Mouse (Mus musculus) stomach, postnatal 0 days (tissue): ENCODE data around the gene Ddx24.
"Not testable (repeated sequence)": the region's sequence is repeated elsewhere in the genome, so short reads cannot be mapped to it uniquely, and the experiment has no call there.

ENCODE experiments used
- CTCF ChIP-seq: IDR thresholded peaks from 2 replicates; pipeline ENCODE4 v1.5.1; 2016; ENCODE audit warnings: antibody characterized with exemption, low read depth, mild to moderate bottlenecking, moderate library complexity
- EP300 ChIP-seq: optimal IDR thresholded peaks from 2 replicates; pipeline ENCODE3; 2016; ENCODE audit warnings: antibody characterized with exemption

- TF ChIP-seq EP300, CTCF: not testable (repeated sequence)
Measured at GRCm38 (mm10) chr12:103456727-103457126, 31.1 kb upstream of the Ddx24 start.
